Mouse (Mus musculus): Measurements from ENCODE around the gene Map3k11.
A peak's percentile ranks its signal among the peaks of the same experiment; 100 is the strongest.

The Map3k11 gene

GRCm38 (mm10) chr19:5688200-5689087, at the start of gene Map3k11, which contains the start of gene Pcnx3:
Gene Map3k11 (plus strand): TSS chr19:5688742.
Gene Pcnx3 (minus strand): TSS chr19:5688908.
- DNase-seq (ENCODE audit: low read depth, low spot score) = peak; percentile 93

DNA sequence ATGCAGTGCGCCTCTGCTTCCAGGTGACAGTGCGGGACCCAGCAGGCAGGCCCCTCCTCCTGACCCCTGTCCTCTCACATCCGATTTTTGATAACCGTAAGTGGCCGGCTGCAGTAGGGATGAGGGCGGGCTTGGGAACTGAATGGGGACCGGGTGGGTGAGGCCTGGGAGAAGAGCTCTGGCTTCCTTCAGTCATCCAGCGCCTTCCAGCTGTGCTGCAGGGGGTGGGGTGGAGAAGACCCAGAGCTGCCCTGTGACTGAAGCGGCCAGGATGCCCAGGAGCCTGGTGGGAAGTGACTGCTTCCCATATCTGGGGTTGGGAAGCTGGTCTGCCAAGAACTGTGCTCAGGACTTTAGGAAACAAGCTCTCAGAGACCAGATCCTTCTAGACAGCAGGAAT, 48.2 kb upstream of the Map3k11 start:
- DNase-seq (ENCODE audit: low read depth, low spot score) = no peak

GRCm38 (mm10) chr19:5641021-5641420, 47.5 kb upstream of the Map3k11 start:
- no peak for DNase-seq (ENCODE audit: low read depth, low spot score)

GRCm38 (mm10) chr19:5641641-5642040, 46.9 kb upstream of the Map3k11 start:
- DNase-seq (ENCODE audit: low read depth, low spot score) = no peak

- no peak for DNase-seq (ENCODE audit: low read depth, low spot score)
Measured at GRCm38 (mm10) chr19:5645280-5645679, 43.3 kb upstream of the Map3k11 start.

GRCm38 (mm10) chr19:5646731-5647330, 41.7 kb upstream of the Map3k11 start:
- DNase-seq (ENCODE audit: low read depth, low spot score) = no peak

GRCm38 (mm10) chr19:5647791-5648190, 40.8 kb upstream of the Map3k11 start:
- DNase-seq (ENCODE audit: low read depth, low spot score) = no peak

GRCm38 (mm10) chr19:5648401-5649297, 39.9 kb upstream of the Map3k11 start:
- no peak for DNase-seq (ENCODE audit: low read depth, low spot score)

GRCm38 (mm10) chr19:5649298-5649741, 39.2 kb upstream of the Map3k11 start:
- DNase-seq (ENCODE audit: low read depth, low spot score) = no peak

DNA sequence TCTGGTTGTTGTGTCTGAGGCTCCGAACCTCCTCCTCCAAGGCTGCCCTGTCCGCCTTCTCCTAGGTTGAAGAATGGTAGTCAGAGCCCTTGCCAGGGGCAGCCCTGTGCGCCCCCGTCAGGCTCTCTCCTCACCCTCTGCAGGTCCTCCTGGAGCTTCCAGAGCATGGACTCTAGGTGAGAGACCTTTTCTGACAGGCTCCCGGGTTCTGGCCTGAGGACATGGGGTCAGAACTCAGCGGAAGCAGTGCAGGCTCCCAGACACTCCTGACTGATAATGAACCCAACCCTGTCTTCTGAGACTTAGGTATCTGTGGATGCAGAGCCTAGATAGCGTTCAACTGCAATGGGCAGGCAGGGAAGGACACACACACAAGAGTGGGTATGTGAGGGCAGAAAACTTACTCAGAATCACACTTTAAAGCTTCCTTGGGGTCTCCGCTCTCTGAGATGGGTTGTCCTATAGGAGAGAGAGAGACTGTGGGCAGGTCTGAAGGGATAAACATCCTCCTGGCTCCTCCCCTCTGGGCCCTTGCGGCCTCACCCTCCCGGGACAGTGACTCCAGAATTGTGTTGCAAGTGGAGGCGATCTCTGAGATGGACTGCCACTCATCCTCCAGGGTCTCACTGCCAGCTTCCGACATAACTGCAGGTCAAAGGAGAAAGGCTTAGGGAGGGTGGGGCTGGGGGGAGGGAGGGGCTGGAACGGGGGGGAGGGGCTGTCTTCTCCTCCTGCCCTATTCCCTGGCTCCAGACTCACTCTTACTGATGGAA, 36.9 kb upstream of the Map3k11 start:
- no peak for DNase-seq (ENCODE audit: low read depth, low spot score)

- DNase-seq (ENCODE audit: low read depth, low spot score) = no peak
Measured at GRCm38 (mm10) chr19:5652570-5652969, 36.0 kb upstream of the Map3k11 start.

- no peak for DNase-seq (ENCODE audit: low read depth, low spot score)
Measured at GRCm38 (mm10) chr19:5653969-5654719, 34.4 kb upstream of the Map3k11 start.

DNA sequence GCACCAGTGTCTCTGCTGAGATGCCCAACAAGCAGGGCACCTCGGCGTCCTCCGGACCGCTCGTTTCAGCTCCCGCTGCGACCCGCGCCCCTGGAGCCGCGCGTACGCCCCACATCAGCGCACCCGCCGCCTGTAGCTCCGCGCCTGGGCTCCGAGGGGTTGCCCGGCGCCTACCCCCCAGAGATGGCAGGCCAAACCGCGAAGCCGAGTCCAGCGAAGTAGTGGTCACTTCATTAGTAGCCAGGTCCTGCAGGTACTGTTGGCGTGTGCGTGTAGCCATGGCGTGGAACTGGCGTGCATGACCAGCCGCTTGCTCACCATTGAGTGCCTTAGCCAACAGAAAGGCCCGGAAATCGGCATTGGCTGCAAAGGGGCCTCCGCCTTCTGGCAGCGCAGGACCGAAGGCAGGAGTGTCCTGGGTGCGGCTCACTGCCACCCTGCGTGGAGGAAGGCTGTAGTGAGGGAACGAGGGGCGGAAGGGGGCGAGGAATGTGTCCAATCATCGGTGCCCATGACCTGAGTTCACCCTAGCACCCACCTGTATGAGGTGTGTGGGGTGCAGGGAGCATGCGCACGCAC, 33.7 kb upstream of the Map3k11 start:
- no peak for DNase-seq (ENCODE audit: low read depth, low spot score)

DNA sequence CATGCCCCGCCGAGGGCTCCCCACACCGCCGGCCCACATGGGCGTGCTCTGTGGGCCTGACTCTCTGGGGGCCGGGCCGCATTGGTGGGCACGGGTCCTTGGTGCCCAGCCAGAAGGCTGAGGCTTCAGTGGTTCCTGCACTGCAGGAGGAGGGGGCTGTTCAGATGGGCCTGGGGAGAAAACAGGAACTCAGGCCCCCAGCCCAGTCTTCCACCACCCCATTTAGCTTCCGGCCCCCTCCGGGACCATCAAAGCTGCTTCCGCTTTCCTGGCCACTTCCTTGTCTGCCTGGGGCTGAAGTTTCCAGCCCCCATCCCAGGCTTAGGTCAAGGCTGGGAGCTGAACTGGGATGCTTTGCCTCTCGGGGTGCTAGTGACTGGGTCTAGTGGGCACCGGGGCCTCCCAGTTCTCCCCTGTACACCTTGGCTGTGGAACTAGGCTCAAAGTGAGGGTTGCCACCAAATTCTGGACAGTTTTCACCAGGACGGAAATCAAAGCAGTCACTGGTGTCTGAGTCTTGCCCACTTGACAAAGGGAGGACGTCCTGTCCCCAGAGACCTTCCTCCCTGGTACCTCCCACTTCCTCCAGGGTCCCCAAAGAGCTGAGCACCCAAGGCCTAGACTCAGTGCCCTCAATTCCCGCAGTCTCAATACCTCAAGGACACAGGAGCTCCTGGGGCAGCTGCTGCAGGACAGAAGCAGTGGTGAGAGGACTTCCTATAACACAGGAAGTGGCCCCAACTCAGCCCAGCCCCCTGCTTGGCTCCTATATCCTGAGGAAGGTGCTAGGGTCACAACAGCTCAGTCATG, 27.4 kb upstream of the Map3k11 start:
- no peak for DNase-seq (ENCODE audit: low read depth, low spot score)

DNA sequence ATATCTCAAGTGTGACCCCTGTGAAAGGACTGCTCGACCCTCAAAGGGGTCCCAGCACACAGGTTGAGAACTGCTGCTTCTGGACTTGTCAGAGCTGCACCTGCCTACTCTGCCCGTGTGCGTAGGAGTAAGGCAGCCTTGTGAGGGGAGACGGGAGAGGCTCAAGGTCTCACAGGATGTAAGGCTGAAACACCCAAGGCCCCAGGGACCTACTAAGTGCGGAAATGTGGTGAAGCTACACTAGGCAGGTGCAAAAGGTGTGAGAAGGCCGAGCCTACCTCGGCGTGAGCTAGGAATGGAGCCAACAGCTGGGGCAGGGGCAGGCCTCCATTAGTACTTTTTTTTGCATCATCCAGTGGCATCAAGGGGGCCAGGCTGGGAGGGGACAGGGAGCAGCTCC, 26.2 kb upstream of the Map3k11 start:
- DNase-seq (ENCODE audit: low read depth, low spot score) = no peak

- DNase-seq (ENCODE audit: low read depth, low spot score) = peak; percentile 93
Measured at GRCm38 (mm10) chr19:5662981-5663913, 25.3 kb upstream of the Map3k11 start, which contains the start of gene Sipa1. Gene Sipa1 (minus strand): TSS chr19:5663707.

DNA sequence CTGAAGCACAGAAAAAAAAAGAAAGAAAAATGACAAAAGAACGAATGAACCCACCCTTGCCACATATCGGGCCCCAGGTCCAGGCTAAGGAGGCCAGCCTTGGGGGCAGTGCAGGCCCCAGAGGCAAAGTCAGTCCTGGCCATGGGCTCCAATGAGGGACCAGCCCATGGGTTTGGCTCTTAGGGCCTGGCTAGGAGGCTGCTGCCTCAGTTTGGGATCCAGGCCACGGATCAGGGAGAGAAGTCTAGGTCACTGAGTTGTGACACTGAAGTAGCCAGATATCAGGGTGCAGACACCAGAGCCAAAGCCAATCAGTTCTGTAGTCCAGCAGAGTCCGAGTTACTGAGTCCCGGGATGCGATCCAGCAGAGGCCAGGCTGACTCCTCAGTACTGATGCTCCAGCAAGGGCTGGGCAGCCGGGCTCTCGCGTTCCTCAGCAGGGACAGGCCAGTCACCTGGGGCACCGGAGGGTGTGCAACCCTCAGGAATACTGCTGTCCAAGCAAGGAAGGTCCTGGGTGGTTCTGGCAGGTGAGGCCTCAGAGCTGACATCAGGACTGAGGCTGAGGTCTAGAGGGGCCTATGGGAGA, 23.8 kb upstream of the Map3k11 start:
- DNase-seq (ENCODE audit: low read depth, low spot score) = peak; percentile 41

DNA sequence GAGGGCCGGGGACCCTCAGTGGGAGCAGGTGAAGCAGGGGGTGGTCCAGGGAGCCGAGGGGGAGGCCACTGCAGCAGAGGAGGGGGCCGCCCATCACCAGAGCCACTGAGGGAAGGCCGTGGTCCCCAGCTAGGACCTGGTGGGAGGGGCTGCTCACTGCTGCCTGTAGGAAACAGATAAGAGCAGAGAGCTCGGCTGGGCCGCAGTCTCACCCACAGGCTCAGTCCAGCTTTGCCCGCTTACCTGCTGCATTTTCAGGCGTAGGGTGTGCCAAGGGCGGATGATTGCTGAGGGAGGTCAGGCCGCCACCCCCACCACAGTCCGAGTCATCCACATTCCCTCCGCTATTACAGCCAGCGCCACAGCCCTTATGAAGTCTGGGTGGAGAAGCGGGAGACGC, 23.1 kb upstream of the Map3k11 start:
- peak; percentile 84 for DNase-seq (ENCODE audit: low read depth, low spot score)

All from c-Kit-negative CD71-positive TER-119-positive erythroid progenitor cells, embryonic 14.5 days (primary cell).